Mouse (Mus musculus): ENCODE data around the gene Prkg1.

- TF ChIP-seq CTCF (IDR thresholded peaks at IDR 0.05; ENCODE audit: extremely low read depth, insufficient read depth, low read length) (no peak), POLR2A (IDR thresholded peaks at IDR 0.05; ENCODE audit: extremely low read depth, insufficient read depth, low read length) (no peak)
Measured at GRCm38 (mm10) chr19:31223457-31223856, 541.4 kb downstream of the Prkg1 start.
